Mouse (Mus musculus) kidney, adult 11 months (tissue): Measurements from ENCODE around the gene Aagab.

Experiments used
- DNase-seq: peaks from one replicate; pipeline ENCODE4 v3.0.0; 2022

The Aagab gene

DNA sequence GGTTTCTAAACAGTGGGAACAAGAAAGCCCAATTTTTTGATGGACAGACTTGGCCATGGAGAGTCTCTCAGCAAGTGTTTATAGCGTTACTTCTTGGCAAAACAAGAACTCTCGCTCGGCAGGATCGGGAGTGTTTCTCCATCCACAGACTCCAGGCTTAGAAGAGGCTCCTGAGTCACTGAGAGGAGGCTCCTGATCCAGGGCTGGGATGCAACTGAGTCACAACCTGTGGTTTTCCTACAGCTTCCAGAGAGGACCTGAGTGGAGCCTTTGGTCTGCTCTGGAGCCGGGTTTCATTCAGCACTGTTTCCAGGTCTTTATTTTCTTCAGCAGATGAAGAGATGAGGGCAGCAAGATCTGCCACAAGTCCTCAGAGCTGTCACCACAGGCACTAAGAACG is 5.5 kb downstream of the Aagab start:
- no peak for DNase-seq

DNA sequence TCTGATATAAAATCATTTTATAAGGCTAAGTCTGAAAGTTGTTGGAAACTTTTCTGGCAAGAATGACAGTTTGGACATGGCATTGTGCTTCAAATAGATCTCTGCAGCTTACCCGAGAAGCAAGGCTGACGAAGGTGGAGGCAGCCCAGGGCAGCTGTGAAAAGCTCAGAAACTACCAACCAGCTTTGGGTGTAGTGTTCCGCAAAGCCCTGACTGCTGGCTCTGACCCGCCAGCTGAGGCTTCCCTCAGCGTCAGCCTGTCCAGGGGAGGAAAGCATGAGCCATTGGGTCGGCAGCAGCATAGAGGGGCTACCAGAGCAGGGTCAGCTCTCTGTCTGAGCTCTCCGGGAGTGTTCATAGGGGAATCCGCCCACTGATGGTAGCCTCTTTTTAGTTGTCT is 6.8 kb downstream of the Aagab start:
- no peak for DNase-seq

DNA sequence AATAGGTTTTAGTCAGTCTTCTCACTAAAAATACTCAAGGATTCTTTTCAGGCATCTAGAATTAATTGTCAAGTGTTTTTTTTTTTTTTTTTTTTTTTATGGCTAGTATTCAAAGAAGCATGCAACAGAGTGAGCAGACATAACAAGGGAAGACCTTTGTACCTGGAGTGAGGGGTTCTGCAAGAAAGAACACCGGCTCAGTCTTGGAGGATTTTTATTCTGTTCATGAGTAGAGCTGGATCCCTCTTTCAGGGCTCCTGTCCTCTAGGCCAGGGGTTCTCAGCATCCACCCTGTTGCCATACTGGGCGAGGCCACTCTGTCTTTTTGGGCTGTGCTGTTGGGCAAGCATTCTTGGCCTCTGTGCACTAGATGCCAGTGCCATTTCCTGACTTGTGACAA is 7.3 kb downstream of the Aagab start:
- no peak for DNase-seq

DNA sequence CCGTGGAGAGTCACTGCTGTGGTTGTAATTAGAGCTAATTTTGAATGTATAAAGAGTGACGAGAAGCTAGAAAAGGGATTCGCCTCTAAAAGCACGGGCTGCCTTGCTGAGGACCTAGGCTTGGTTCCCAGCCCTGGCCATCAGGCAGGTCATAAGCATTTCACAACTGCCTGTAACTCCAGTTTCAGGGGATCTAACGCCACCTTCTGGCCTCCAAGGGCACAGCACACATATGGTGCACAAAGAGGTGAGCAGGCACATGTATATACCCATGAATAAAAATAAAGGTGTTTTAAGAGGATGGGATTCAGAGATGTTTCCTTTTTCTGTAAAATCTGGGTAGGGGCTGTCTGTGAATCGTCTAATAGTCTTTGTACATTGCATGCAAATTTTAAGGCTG is 7.8 kb downstream of the Aagab start:
- no peak for DNase-seq

DNA sequence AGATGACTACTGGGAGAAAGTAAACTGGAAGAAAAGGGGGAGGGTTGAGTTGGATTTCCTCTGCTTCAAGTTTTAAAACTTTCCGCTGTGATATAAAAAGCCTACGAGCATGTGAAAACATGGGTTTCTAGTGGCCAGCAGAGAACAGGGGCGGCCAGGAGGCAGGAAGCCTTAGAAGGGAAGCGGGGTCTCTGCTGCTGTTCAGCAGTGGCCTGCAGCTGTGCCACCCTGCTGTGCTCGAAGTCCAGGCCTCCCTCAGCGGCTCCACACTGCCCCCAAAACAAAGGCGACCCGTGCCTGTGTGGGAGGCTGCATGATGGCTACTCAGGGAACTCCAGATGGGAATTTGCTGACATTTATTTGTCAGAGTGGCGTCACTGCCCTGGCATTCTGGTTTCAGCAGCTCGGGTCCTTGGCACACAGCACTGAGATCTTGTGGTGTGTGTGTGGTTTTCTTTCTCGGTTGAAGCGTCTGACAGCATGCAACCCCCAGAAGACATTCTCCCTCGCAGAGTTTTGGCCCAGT is 8.4 kb downstream of the Aagab start:
- peak; percentile 55 for DNase-seq

DNA sequence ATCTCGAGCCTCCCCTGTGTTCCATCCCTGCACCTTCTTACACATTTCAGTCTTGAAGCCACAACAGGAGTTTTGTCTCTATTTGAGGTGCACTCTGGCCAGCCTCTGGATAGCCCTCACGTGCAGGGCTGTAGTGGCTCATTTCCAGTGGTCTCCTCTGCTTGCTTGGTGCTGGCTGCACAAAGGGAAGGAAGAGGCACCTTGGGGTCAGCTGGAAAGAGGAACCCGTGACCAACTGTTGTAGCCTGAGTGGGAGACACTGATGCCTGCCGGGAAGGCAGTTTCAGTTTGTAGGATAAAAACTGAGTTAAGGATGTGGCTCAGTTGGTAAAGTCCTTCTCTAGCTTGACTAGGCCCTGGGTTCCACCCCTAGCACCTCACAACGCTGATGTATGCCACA is 9.5 kb downstream of the Aagab start:
- DNase-seq: no peak

DNA sequence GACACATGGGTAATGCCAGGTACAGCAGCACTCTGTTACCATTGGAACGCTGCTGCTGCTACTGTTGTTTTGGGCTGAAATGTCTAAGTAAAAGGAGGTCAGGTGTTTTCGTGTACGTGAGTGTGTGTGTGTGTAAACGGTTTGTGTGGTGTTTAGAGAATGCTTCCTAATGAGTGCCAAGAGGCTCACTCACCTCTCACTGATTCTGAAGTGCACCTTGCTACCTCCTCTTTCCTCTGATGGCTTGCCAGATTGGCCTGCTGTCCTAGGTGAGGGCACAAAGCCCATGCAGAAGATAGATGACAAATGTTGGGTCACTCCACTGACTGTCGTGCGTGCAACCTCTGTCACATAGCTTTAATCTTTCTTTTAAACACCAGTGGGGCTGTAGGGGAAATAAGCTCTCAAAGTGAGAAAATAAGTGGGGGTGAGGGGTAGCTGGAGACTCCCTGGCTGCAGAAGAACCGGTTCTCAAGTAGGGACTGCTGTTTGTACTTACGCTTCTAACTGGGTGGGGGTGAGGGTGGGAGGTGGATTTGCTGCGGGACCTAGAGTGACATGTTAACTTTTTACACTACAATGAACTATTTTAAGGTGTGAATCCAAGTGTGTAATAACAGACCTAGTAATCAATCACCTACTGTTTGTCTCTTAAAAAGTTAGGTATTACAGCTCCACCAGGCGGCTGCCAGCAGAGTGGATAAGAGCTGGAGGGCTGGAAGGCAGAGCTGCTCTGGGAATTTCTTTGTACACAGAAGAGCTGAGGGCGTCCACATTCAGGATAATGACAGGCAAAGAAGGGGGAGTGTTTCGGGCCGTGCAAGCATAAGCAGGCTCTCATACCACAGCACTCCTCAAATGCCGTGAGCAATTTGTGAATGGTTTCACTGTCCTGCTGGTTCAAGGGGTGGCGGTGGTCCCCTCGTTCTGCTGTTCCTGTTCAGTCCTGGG is 10.4 kb downstream of the Aagab start:
- peak; percentile 25 for DNase-seq

DNA sequence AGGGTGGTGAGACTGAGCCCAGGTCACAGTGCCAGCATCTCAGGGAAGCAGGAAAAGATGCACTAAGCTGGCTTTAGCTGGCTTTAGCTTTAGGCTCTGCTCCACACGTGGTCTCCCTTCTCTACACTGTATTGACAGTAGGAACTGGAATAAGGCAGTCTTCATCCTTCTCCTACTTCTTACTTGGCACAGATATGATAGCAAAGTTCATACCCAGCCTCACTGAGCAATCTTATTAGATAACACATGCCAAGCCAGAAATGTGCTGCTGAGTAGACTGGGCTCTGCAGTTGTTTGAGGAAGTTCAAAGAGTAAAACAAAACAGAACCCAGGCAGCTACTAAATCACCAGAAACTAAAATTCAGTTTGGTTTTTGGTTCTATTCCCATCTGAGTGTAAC is 11.1 kb downstream of the Aagab start:
- DNase-seq: peak; percentile 29

DNA sequence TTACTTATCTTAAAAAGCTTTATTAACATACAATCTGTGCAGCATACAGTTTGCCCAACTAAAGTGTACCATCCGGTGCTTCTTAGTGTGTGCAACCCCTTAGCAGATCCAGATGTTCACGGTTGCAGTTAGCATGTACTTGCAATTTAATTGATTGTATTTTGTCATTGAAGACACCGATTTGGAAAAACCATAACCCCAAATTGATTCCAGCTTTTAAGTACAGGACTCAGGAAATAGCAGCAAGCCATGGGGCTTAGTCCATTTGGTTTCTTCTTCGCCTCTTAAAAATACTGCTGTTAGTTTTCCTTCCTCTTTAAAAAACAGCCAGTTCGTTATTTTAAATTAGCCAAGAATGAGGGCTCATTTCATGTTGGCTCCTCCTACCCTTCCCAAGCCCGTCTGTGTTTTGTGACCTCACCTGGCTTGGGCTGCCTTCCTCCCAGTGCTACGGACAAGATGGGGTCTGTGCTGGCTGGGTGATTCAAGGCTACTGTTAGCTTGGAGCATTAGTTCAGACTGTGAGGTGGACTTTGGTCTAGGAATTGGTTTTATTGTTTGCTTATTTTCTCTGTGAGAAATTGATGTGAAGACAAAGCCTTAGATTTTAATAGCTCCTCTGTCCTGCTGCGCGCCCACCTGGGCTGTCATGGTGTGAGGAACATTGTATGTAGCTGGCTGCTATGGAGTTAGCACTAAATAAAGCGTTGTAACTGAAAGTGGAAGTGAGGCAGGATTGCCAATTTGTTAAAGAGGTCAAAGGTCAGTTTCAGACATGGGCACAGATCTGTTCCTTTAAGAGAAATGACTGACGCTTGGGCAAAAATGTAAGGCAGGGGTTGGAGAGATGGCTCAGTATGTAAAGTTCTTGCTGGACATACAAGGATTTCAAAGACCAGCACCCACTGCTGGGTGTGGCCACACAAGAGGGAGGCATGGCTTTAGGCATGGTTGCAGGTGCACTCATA is 11.8 kb downstream of the Aagab start:
- no peak for DNase-seq

DNA sequence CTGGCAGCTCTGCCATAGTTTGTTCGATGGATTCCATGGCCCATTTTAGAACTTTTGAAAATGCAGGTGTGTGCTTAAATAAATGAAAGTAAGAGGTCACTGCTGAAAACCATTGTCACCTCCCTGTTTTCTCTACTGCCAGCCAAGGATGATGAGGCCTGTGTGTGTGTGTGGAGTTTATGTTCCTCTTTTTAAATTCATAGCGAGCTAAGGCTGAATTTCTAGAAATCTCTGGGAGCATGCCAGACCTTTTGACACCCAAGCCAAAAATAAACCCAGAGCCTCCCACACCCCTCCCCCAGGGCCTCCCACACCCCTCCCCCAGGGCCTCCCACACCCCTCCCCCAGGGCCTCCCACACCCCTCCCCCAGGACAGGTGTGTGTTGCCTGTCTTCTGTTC is 15.5 kb downstream of the Aagab start:
- no peak for DNase-seq

DNA sequence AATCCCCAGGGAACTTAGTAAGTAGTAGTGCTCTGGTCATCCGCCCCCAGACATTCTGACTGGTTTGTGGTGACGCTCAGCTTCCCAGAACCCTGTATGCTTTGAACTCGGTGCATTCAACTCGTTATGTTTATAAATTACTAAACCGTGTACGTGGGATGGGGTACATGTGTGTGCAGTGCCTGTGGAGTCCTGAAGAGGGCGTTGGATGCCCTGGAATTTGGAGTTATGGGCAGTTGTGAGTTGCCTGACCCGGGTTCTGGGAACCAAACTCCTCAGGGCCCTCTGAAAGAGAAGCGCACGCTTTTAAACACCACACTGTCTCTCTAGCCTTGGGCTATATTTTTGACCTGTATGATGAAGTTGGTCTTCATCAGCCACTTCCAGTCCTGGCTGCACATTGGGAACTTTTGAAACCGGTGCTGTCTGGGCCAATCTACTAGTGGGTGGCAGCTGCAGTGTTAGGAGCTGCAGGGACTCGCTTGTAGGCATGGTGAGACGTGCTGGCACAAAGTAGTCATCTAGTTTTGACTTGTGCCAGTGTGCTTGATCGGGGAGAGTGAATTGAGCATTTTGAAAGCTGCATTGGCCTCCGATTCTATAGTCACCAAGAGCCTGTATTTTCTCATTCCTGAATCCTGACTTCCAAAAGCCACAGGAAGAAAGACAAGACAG is 21.6 kb downstream of the Aagab start:
- DNase-seq: no peak

DNA sequence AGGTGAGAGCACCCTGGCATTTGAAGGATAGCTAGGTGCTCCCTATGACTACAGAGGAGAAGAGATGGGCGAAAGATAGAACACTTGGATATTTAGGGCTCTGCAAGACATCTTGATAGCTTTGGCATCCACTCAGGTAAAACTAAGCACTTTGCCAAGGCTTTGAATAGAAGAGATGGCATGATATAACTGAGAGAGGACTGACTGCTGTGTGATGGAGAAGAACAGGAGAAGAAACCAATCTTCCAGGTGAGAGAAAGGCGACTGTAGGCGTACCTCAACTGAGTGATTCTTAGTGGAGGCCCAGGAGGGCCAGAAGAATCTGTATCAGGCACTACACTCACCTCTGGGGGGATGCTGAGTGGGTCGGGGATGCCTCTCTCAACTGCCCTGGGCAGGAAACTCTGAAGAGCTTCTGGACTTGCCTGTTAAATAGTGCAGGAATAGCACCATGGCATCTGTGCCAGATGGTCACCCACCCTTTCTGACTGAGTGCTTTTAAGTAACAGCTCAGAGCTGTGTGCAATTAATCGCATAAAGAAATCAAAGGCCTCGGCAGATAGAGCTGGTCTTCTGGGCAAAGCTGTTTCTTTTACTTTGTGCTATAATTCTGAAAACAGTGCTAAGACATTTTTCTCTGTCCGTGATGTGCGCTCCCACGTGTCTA is 22.8 kb downstream of the Aagab start:
- no peak for DNase-seq

DNA sequence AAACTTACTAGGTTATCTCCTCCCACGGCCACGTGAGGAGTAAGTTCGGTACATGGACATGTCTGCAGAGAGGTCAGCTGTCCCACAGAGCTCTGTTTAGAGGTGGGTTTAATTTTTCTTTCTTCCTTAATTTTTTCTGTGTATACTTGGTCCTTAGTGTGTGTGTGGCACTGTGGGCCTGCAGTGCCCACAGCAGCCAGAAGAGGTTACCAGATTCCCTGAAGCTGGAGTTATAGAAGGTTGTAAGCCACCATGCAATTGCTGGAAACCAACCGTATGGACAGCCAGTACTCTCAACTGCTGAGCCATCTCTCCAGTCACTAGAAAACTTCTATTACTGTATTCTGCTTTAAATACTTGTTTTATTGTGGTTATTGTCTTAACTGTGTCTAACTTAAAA is 29.6 kb downstream of the Aagab start:
- DNase-seq: no peak

DNA sequence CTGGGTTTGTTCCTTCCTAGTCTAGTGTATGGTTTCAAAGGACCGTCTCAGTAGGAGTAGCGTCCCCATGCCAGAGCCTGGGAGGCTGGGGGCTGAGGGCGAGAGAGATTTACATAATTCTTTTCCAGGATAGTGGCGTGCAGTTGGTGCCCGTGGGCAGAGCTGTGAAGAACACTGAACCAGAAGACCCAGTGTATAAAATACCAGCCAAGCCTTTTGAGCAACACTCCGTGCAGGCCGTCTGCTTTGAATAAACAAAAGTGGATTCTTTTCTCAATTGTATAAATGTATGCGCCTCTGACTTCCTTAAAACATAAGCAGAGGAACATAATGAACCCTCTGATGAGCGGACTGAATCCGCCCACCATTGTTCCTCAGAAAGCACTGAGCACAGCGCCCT is 30.5 kb downstream of the Aagab start:
- DNase-seq: no peak

DNA sequence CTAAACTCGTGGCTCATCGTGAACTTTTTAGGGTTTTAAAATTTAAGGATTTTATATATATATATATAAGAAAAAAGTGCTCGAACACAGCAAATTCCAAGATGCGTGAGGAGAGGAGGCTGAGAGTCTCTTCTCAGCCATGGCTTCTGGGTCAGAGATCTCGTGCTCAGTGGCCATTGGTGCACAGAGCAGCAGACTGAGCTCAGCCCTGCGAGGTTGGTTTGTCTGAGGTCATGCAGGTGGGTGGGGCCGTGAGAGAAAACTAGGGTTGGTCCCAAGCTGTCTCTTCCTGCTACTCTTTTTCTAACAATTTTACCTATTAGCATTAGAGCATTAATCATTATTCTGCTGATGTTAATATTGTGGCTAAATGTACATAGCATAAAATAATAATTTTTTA is 30.9 kb downstream of the Aagab start:
- DNase-seq: no peak

DNA sequence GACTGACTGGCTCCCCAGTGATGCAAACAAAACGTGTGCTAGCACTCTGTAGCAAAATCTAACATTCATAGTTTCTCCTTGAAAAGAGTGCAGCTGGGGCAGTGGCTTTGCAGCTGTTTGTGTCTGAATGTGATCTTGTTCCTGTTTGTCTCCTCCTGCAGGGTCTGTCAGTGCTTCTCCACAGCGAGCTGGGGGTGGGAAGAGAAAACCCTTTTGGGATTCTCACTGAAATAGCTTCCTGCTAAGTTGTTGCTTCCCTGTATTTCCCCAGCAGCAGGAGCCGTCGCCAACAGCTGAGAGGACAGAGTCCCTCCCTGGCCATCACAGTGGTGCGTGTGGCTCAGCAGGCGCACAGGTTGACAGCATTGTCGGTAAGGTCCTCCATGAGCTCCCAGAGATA is 33.7 kb downstream of the Aagab start:
- no peak for DNase-seq

DNA sequence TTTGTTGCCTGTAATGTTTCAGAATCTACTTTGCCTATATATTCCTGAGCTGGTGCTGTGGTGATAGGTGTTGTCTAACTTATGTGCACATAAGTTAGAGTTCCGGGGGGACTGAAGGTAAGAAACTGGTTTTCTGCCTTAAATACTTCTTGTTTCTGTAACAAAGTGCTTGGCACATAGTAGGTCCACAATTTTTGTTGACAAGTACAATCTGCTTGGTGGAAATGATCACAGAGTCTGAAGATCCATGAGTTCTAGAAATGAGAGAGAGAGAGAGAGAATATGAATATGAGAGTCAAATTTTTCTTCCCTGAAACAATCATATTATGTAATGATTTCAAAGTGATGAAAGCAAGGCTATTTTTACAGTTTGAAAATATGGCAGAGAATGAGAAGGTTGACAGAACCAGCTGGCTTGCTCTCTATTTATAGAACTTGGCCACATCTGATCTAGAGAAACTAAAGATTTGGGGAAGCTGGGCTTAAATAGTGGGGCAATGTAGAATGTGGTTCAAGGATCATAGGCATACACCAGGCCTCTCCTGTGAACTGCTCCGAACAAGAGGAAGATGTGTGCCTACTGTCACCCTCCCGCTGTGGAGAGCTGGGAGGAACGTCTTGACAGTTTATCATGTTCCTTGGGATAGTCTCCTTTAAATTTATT is 39.7 kb downstream of the Aagab start:
- no peak for DNase-seq

DNA sequence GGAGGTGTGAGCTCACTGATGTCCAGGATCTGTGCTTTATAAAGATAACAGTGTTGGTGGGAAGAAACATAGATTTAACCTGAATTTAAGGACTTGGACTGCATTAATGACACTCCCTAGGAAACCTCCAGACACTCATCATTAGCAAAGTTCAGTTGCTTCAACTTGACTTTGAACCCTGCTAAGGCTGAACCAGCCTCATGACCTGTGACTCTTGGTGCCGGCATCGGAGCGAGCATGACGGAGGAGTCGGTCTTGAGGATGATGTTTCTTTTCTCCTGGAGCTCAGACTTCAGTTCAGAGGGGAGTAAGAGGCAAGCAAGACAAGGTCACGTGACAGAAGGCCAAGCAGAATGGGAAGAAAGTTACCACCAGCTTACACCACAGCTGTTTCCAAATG is 41.6 kb downstream of the Aagab start:
- DNase-seq: no peak

DNA sequence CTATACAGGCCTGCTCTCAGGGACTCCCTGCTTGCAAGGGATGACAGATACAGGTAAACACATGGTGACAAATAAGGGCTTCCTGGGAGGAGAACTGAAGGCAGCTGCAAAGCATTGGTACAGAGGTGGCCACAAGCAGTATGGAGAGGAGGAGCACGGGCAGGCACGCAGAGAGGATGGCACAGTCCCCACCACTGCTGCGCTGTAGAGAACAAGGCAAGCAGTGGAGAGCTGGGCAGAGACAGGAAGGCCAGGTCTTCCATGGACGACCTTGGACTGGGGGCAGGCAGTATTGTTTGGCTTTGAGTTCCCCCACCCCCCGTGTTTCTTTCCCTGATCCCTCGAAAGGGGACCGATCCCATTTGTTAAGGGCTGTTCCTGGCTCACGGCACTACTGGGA is 42.6 kb downstream of the Aagab start:
- DNase-seq: no peak

DNA sequence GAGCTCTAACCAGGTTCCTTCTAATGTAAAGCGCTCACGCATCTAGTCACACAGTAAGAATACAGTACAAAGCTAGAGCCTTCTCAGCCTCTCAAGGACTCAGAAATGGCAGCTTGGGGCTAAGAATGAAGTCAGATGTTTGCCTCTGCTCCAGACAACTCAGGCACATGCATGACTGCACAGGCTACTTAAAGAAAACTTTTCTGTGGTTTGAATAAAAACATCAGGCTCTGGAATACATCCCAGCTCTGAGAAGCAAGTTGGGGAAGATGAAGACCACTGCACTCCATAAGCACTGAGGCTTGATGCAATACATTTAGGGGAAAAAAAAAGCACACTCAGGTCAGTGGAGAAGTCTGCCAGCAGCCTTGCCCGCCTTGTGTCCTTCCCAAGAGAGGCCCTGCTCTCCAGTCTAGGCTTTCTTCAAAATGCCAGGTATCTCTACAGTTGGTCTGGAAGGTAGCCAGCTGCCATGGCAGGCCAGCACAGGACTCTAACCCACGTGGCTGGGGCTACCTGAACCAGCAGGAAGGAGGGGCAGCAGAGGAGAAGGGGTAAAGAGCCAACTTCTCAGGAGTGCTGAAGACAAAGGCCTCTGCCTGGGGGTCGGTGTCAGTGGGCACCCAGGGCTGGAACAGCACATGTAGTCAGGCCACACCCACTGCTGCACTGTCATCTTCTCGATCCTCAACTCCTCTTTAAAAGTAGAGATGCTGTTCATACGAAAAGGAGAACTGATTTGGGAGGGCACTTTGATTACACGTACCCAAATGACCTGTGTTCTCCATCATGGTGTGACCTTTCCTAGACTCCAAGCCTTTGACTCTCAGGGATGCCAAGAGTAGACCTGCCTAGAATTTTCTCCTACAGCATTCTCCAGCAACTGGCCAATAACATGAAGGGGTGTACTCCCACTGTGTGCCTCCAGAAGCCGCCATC is 45.4 kb downstream of the Aagab start:
- peak; percentile 72 for DNase-seq

DNA sequence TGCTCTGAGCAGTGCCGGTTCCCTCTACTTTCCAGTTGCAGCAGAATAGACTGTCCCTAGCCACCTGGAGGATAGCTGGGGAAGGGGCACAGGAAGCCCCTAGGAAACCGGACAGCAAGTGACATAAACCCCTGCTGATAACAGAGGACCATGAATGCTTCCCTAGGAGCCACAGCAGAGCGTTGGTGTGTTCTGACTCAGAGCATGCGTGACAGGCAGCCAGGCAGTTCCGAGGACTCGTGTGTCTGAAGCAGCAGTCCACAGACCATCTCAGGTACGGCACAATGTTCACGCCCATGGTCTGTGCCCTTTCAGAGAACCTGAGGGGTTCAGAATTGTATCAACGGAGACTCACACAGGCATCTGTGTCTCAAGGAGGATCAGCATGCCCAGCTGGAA is 46.1 kb downstream of the Aagab start:
- no peak for DNase-seq
